Mouse (Mus musculus) embryonic stem cell, embryonic (primary cell): Measurements from ENCODE around the gene Srp54b.
"Not testable (repeated sequence)": the region's sequence is repeated elsewhere in the genome, so short reads cannot be mapped to it uniquely, and the experiment has no call there.

Source experiments
- CTCF ChIA-PET, 4 experiments: fragments of 300-600 bp in 2 of 4; fragments of 350-600 bp in 2 of 4; sonication (Branson Sonifier 250); formaldehyde crosslinking; loops; one replicate each; lab custom pipeline; 2022; ENCODE audit warnings: inconsistent platforms in 2 of 4; lab: Charles Lee
- POLR2A ChIA-PET, 4 experiments: fragments of 300-600 bp in 2 of 4; fragments of 350-600 bp in 2 of 4; sonication (Branson Sonifier 250); formaldehyde crosslinking; loops; one replicate each; lab custom pipeline; 2022; ENCODE audit warnings: antibody characterized with exemption in 4 of 4, inconsistent platforms in 1 of 4; lab: Charles Lee

Srp54b gene

DNA sequence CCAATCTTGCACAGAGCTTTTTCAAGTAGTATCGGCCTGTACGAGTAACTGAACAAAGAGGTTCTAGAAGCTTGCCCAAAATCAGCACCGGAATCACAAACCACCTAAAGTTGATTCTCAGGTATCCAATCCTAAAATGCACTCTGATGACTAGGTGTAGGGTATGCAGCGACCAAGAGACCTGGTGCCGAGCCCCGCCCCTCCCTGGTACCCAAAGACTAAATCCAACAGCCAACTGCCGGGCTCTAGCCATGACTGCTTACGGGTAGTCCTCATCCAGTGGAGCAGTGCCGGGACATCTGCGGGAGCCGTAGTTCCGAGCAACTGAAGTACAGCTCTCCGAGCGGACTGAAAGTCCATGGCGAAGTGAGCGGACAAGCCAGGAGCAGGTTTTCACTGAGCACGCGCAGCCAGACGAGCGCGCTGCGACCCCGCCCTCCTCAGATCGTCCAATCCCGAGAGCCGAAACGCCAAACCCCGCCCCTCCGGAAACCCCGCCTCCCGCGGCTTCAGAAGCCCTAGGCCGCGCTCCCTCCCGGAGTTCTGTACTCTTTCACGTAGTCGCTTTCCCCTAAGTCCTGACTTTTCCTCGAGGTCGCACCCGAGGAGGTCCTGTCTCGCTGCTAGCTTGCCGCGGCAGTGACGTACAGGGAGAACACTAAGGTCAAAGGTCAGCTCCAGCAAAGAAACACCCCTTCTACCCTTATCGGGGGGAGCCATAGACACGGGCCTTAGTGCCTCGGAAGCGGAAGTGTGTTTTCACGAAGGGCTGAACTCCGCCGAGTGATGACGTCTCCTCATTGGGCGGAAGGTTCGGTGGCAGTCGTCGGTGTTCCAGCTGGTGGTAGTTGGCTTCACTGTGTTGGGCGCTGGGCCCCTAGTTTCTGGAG, at the start of gene Srp54b:
Gene Srp54b, plus strand, starts transcription at position 546 of the 890 bp plus-strand sequence.
- CTCF ChIA-PET, POLR2A ChIA-PET: not testable (repeated sequence)

DNA sequence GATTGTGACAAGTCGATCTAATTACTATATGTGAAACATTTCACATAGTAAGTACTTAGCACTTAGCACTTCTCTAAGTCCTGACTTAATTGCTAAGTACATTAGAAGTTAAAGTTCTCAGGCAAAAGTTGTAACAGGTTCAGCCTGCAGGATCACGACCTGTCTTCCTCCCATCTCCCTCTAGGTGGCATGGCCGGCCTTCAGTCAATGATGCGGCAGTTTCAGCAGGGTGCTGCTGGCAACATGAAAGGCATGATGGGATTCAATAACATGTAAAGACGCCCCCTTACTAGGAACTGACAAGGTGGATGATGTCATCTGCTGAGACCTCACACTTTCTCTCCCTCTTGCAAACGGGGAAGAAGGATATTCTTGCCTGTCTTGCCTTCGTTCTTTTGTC, 42.3 kb upstream of the Srp54b start:
- CTCF ChIA-PET, POLR2A ChIA-PET: not testable (repeated sequence)

DNA sequence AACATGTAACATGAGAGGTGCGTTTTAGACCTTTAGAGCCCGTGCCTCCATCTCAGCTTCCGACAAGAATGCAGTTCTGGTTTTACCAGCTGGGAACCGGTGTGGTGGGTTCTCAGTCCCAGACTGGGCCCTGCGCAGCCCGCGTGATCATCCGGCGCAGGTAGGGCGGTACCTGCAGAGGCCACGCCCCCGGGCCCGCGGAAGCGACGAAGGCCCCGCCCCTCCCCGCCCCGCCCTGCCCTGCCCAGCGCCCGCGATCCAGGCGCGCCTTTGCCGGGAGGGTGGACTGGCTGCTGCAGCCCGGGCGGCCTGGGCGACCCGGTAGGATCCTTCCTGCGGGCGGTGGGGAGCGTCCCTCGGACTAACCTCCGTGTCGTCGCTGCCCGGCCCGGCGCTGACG, 30.7 kb upstream of the Srp54b start, which contains the start of gene Fam177a:
Gene Fam177a, plus strand, starts transcription at position 228 of the 400 bp plus-strand sequence.
- POLR2A ChIA-PET, CTCF ChIA-PET: not testable (repeated sequence)

DNA sequence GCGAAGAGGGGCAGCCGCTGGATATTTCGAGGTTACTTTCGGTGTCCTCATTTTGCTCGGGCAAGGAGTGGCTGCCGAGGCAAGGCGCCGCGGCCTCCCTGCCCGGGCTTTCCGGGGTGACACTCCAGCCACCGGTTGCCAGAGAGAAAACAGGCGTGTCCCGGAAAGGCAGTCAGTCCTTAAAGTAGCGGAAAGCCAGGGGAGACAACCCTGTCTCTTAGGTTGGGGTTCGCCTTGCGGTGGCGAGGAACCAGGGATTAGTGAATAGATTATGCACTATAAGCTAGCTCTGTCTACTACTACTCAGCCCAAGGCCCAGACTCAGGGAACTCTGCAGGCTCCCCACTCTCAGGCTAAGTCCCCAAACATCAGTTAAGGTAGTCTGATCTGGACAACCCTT, 30.2 kb upstream of the Srp54b start:
- CTCF ChIA-PET, POLR2A ChIA-PET: not testable (repeated sequence)

DNA sequence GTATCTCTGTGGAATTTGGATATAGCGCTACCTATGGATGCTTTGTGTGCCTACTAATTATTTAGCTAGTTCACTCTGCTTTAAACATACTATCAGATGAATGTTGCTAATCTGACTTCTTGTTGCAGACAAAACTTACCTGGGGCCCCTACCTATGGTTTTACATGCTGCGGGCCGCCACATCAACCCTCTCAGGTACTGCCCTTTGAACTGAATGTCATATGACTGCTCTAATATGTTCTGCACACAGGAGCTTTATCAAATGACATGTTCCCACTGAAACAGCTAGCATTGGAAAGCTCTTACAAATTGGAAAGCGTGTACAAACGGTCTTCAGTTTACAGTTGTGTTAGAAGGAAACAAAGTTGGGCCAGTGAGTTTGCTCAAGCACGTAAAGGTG, 19.4 kb upstream of the Srp54b start:
- POLR2A ChIA-PET, CTCF ChIA-PET: not testable (repeated sequence)

DNA sequence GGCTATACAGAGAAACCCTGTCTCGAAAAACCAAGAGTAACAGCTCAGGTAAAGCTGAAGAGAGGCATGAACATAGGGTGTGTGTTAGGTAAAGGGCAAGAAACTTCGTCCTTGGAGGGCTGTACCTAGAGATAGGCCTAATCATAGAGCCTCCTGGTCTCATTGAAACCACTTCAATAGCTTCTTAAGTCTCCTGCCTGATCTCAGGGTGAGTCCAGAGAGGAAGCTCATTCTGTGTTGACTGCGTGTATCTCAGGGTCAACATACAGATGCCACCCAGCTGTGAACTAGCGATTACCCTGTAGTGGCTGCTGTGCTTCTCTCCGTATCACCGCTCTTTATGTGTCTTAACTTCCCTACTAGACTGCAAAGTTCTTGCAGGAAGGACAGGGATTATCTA, 17.0 kb upstream of the Srp54b start:
- CTCF ChIA-PET, POLR2A ChIA-PET: not testable (repeated sequence)

DNA sequence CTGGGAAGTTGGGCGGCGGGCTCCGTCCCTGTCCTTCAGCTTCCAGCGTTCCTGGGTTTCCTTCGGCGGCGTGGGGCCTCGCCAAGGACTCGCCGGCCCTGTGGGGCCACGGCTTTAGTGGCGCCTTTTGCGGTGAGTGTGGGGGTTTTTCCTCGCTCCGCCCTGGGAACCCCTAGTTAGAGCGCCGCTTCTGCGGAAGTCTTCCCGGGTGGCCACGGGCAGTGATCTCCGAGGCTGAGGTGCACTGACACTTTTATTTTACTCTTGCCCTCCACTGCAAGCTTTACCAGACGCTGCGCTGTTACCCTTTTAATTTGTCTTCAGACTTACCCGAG, 512 bp downstream of the Srp54b start:
- CTCF ChIA-PET, POLR2A ChIA-PET: not testable (repeated sequence)

DNA sequence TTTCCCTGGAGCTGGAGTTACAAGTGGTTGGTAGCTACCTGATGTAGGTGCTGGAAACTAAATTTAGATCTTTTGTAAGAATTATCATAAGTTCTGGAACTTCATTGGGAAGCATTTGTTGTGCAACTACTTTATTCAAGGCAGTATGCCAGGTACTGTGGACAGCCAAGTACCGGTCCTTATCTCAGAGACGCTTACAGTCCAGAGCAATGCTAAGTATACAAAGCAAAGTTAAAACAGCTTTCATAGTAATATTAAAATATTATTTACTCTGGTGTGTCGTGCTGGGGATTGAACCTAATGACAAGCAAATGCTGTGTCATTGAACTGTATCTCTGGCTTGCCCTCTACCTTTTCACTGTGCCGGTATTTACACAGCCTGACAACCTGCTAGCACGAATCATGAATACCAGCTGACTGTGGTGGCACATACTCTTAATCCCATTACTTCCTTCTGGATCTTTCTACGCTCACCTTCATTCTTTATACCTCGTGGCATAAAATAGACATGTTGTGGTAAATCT, 12.2 kb downstream of the Srp54b start:
- CTCF ChIA-PET, POLR2A ChIA-PET: not testable (repeated sequence)

DNA sequence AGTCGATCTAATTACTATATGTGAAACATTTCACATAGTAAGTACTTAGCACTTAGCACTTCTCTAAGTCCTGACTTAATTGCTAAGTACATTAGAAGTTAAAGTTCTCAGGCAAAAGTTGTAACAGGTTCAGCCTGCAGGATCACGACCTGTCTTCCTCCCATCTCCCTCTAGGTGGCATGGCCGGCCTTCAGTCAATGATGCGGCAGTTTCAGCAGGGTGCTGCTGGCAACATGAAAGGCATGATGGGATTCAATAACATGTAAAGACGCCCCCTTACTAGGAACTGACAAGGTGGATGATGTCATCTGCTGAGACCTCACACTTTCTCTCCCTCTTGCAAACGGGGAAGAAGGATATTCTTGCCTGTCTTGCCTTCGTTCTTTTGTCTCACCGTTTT, 32.8 kb downstream of the Srp54b start:
- CTCF ChIA-PET, POLR2A ChIA-PET: not testable (repeated sequence)

DNA sequence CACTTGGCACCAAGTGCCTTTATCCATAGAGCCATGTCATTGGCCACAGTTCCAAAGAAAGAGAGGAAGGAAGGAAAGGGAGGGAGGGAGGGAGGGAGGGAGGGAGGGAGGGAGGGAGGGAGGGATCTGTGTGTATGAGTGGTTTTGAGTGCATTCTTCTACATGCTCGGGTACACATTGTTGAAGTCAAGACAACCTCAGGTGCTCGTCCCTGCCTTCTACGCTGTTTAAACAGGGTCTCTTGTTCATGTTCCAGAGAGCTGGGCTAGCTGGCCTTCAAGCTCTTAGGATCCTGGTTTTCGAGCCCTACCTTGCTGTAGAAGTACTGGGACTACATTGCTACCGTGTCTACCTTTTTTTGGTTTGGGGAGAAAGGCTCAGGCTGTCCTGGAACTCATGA, 34.2 kb downstream of the Srp54b start:
- CTCF ChIA-PET, POLR2A ChIA-PET: not testable (repeated sequence)

DNA sequence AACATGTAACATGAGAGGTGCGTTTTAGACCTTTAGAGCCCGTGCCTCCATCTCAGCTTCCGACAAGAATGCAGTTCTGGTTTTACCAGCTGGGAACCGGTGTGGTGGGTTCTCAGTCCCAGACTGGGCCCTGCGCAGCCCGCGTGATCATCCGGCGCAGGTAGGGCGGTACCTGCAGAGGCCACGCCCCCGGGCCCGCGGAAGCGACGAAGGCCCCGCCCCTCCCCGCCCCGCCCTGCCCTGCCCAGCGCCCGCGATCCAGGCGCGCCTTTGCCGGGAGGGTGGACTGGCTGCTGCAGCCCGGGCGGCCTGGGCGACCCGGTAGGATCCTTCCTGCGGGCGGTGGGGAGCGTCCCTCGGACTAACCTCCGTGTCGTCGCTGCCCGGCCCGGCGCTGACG, 44.4 kb downstream of the Srp54b start, which contains the start of gene 1700047I17Rik2:
Gene 1700047I17Rik2, plus strand, starts transcription at position 287 of the 400 bp plus-strand sequence.
- CTCF ChIA-PET, POLR2A ChIA-PET: not testable (repeated sequence)

DNA sequence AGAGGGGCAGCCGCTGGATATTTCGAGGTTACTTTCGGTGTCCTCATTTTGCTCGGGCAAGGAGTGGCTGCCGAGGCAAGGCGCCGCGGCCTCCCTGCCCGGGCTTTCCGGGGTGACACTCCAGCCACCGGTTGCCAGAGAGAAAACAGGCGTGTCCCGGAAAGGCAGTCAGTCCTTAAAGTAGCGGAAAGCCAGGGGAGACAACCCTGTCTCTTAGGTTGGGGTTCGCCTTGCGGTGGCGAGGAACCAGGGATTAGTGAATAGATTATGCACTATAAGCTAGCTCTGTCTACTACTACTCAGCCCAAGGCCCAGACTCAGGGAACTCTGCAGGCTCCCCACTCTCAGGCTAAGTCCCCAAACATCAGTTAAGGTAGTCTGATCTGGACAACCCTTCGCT, 44.9 kb downstream of the Srp54b start:
- CTCF ChIA-PET, POLR2A ChIA-PET: not testable (repeated sequence)

DNA sequence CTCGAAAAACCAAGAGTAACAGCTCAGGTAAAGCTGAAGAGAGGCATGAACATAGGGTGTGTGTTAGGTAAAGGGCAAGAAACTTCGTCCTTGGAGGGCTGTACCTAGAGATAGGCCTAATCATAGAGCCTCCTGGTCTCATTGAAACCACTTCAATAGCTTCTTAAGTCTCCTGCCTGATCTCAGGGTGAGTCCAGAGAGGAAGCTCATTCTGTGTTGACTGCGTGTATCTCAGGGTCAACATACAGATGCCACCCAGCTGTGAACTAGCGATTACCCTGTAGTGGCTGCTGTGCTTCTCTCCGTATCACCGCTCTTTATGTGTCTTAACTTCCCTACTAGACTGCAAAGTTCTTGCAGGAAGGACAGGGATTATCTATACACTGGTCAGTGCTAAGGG, 58.0 kb downstream of the Srp54b start:
- CTCF ChIA-PET: not testable (repeated sequence)

DNA sequence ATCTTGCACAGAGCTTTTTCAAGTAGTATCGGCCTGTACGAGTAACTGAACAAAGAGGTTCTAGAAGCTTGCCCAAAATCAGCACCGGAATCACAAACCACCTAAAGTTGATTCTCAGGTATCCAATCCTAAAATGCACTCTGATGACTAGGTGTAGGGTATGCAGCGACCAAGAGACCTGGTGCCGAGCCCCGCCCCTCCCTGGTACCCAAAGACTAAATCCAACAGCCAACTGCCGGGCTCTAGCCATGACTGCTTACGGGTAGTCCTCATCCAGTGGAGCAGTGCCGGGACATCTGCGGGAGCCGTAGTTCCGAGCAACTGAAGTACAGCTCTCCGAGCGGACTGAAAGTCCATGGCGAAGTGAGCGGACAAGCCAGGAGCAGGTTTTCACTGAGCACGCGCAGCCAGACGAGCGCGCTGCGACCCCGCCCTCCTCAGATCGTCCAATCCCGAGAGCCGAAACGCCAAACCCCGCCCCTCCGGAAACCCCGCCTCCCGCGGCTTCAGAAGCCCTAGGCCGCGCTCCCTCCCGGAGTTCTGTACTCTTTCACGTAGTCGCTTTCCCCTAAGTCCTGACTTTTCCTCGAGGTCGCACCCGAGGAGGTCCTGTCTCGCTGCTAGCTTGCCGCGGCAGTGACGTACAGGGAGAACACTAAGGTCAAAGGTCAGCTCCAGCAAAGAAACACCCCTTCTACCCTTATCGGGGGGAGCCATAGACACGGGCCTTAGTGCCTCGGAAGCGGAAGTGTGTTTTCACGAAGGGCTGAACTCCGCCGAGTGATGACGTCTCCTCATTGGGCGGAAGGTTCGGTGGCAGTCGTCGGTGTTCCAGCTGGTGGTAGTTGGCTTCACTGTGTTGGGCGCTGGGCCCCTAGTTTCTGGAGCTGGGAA, 75.0 kb downstream of the Srp54b start, which contains the start of gene Srp54c:
Gene Srp54c, plus strand, starts transcription at position 543 of the 894 bp plus-strand sequence.
- POLR2A ChIA-PET: not testable (repeated sequence)

More for the DNA sequence above, 58.0 kb downstream of the Srp54b start:
- POLR2A ChIA-PET: not testable (repeated sequence)

DNA sequence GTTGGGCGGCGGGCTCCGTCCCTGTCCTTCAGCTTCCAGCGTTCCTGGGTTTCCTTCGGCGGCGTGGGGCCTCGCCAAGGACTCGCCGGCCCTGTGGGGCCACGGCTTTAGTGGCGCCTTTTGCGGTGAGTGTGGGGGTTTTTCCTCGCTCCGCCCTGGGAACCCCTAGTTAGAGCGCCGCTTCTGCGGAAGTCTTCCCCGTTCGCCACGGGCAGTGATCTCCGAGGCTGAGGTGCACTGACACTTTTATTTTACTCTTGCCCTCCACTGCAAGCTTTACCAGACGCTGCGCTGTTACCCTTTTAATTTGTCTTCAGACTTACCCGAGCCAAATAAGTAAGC, 75.6 kb downstream of the Srp54b start:
- CTCF ChIA-PET, POLR2A ChIA-PET: not testable (repeated sequence)

More for the DNA sequence above, 75.0 kb downstream of the Srp54b start, which contains the start of gene Srp54c:
- CTCF ChIA-PET: not testable (repeated sequence)
